Mouse (Mus musculus): ENCODE results near the gene Rnf157. TPM values are rescaled to one million over a fixed set of nuclear protein-coding genes. Genes with fewer than 3 reads are reported as not detected.
"Not testable (repeated sequence)": the region's sequence is repeated elsewhere in the genome, so short reads cannot be mapped to it uniquely, and the experiment has no call there.

Rnf157 gene
- polyA plus RNA-seq, 1 experiment = 5.0 TPM

- DNase-seq (ENCODE audit: low spot score) = not testable (repeated sequence)
Observed at GRCm38 (mm10) chr11:116383070-116383469, 29.8 kb downstream of the Rnf157 start.

- DNase-seq (ENCODE audit: low spot score) = no peak
Observed at GRCm38 (mm10) chr11:116380767-116381166, 32.1 kb downstream of the Rnf157 start.

- DNase-seq (ENCODE audit: low spot score) = no peak
Observed at GRCm38 (mm10) chr11:116379530-116379929, 33.3 kb downstream of the Rnf157 start.

- DNase-seq (ENCODE audit: low spot score) = no peak
Observed at GRCm38 (mm10) chr11:116376945-116377661, 35.7 kb downstream of the Rnf157 start.

GRCm38 (mm10) chr11:116371894-116372450 is 40.9 kb downstream of the Rnf157 start:
- no peak for DNase-seq (ENCODE audit: low spot score)

GRCm38 (mm10) chr11:116369633-116370032 is 43.2 kb downstream of the Rnf157 start:
- DNase-seq (ENCODE audit: low spot score) = no peak

- DNase-seq (ENCODE audit: low spot score) = no peak
Observed at GRCm38 (mm10) chr11:116369051-116369450, 43.8 kb downstream of the Rnf157 start.

GRCm38 (mm10) chr11:116368116-116368515 is 44.7 kb downstream of the Rnf157 start:
- peak; percentile 68 for DNase-seq (ENCODE audit: low spot score)

GRCm38 (mm10) chr11:116366647-116367046 is 46.2 kb downstream of the Rnf157 start:
- DNase-seq (ENCODE audit: low spot score) = no peak

GRCm38 (mm10) chr11:116366124-116366523 is 46.7 kb downstream of the Rnf157 start:
- no peak for DNase-seq (ENCODE audit: low spot score)

GRCm38 (mm10) chr11:116365432-116365831 is 47.4 kb downstream of the Rnf157 start:
- no peak for DNase-seq (ENCODE audit: low spot score)

- DNase-seq (ENCODE audit: low spot score) = no peak
Observed at GRCm38 (mm10) chr11:116362015-116362414, 50.8 kb downstream of the Rnf157 start.

GRCm38 (mm10) chr11:116360915-116361314 is 51.9 kb downstream of the Rnf157 start:
- DNase-seq (ENCODE audit: low spot score) = not testable (repeated sequence)

- no peak for DNase-seq (ENCODE audit: low spot score)
Observed at GRCm38 (mm10) chr11:116359652-116360051, 53.2 kb downstream of the Rnf157 start.

GRCm38 (mm10) chr11:116358926-116359637 is 53.8 kb downstream of the Rnf157 start:
- DNase-seq (ENCODE audit: low spot score) = no peak

GRCm38 (mm10) chr11:116354521-116354920 is 58.3 kb downstream of the Rnf157 start:
- no peak for DNase-seq (ENCODE audit: low spot score)

GRCm38 (mm10) chr11:116353535-116353934 is 59.3 kb downstream of the Rnf157 start:
- DNase-seq (ENCODE audit: low spot score) = no peak

GRCm38 (mm10) chr11:116351294-116351693 is 61.5 kb downstream of the Rnf157 start:
- DNase-seq (ENCODE audit: low spot score) = no peak

- DNase-seq (ENCODE audit: low spot score) = no peak
Observed at GRCm38 (mm10) chr11:116347955-116348354, 64.9 kb downstream of the Rnf157 start.

GRCm38 (mm10) chr11:116347012-116347411 is 65.8 kb downstream of the Rnf157 start:
- DNase-seq (ENCODE audit: low spot score) = no peak

GRCm38 (mm10) chr11:116342069-116342791 is 70.6 kb downstream of the Rnf157 start:
- DNase-seq (ENCODE audit: low spot score) = no peak

- no peak for DNase-seq (ENCODE audit: low spot score)
Observed at GRCm38 (mm10) chr11:116337531-116337930, 75.3 kb downstream of the Rnf157 start.

All from urinary bladder, adult 2 months (tissue).